Mouse (Mus musculus): ENCODE measurements around the gene Slc39a5.

DNA sequence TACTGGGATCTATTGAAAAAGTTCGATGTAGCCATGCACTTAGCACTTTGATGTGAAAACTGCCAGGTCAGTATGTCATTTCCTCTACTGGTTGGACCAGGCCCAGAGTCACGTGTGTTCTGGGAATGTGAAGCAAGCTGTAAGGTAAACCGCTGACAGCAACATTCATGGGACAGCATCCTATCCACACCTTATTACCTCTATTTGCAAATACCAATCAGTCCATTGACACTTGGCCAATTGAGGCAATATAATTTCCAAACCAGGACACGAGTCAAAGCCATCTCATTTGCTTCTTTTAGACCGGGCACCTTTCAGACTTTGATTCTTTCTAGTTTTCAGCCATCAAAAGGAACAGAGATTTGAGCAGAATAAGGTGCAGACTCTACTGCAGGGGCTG lies 28.0 kb upstream of the Slc39a5 start:
- TF ChIP-seq CTCF (conservative IDR thresholded peaks at IDR 0.05; ENCODE audit: insufficient read depth, insufficient read length, low read depth, low read length), result no peak
- TF ChIP-seq POLR2A (IDR thresholded peaks at IDR 0.05; ENCODE audit: low read depth, low read length), result no peak
